Mouse (Mus musculus): ENCODE data around the gene Mon2.

Mon2 gene

GRCm38 (mm10) chr10:122943824-122944223 lies 132.5 kb downstream of the Mon2 start:
- in situ Hi-C loops (cut with MboI; ENCODE audit: unreplicated experiment in 2 of 2) = no loop called here

- in situ Hi-C loops (cut with MboI; ENCODE audit: unreplicated experiment in 2 of 2) = no loop called here
Measured at GRCm38 (mm10) chr10:122942771-122943170, 133.5 kb downstream of the Mon2 start.

Measured in v-Abl transformed pro-B cells (cell line).